Mouse (Mus musculus): ENCODE results near the gene Uhrf2. TPM values are rescaled to one million over a fixed set of nuclear protein-coding genes. Genes with fewer than 3 reads are reported as not detected.

Uhrf2 gene
- total and polyA plus RNA-seq, 3 experiments = 15.9 to 20.3 (median 17.6) TPM

- intact Hi-C loops (cut with DNase I) = no loop called here
- no peaks in the 10 kb centered on the region for H3K79me2 ChIP-seq (replicated peaks; ENCODE audit: control insufficient read depth, insufficient read depth, low read length)
- H3K27me3 ChIP-seq (ENCODE audit: control insufficient read depth, insufficient read depth, low read length) = no peaks in the 10 kb centered on the region
- 90% methylated on average over 16 of the region's 16 CpGs for WGBS
- no peak for DNase-seq
- TF ChIP-seq CTCF (IDR thresholded peaks at IDR 0.05) (no peak), POLR2A (IDR thresholded peaks at IDR 0.05; ENCODE audit: insufficient read depth, low read depth, low read length) (no peak), EP300 (IDR thresholded peaks at IDR 0.05; ENCODE audit: insufficient read depth, low read depth, low read length) (no peak)
- no peaks in the 10 kb centered on the region for H3K36me3 ChIP-seq (ENCODE audit: control insufficient read depth, insufficient read depth, low read length)
- peaks cover 1% of the 10 kb centered on the region; the same call in 1 of the 2 replicates for H3K4me1 ChIP-seq (ENCODE audit: control insufficient read depth, insufficient read depth, low read length)
- H3K9ac ChIP-seq (ENCODE audit: low read depth, low read length) = no peak overlapping the region
- no peak overlapping the region for H3K4me3 ChIP-seq
- H3K27ac ChIP-seq = no peak overlapping the region
Measured at GRCm38 (mm10) chr19:30112961-30113688, 82.8 kb downstream of the Uhrf2 start.

GRCm38 (mm10) chr19:30114919-30115441, 84.7 kb downstream of the Uhrf2 start:
- Histone ChIP-seq H3K9ac (ENCODE audit: low read depth, low read length) (peak overlapping the region; percentile 16; the same call in 1 of the 2 replicates), H3K79me2 (replicated peaks; ENCODE audit: control insufficient read depth, insufficient read depth, low read length) (no peaks in the 10 kb centered on the region), H3K27ac (no peak overlapping the region), H3K4me1 (ENCODE audit: control insufficient read depth, insufficient read depth, low read length) (peaks cover 1% of the 10 kb centered on the region; the same call in 1 of the 2 replicates), H3K36me3 (ENCODE audit: control insufficient read depth, insufficient read depth, low read length) (no peaks in the 10 kb centered on the region), H3K4me3 (no peak overlapping the region), H3K27me3 (ENCODE audit: control insufficient read depth, insufficient read depth, low read length) (no peaks in the 10 kb centered on the region)
- peak; percentile 8 to 34 for DNase-seq
- TF ChIP-seq EP300 (IDR thresholded peaks at IDR 0.05; ENCODE audit: insufficient read depth, low read depth, low read length) = peak; percentile 74; the same call in 1 of the 2 replicates
- TF ChIP-seq POLR2A (IDR thresholded peaks at IDR 0.05; ENCODE audit: insufficient read depth, low read depth, low read length) = no peak
- 31% methylated on average over 14 of the region's 14 CpGs for WGBS
- intact Hi-C loops (cut with DNase I) = no loop called here

GRCm38 (mm10) chr19:30115606-30116005, 85.3 kb downstream of the Uhrf2 start:
- no peaks in the 10 kb centered on the region for H3K79me2 ChIP-seq (replicated peaks; ENCODE audit: control insufficient read depth, insufficient read depth, low read length)
- peaks cover 1% of the 10 kb centered on the region; the same call in 1 of the 2 replicates for H3K4me1 ChIP-seq (ENCODE audit: control insufficient read depth, insufficient read depth, low read length)
- no peak overlapping the region for H3K9ac ChIP-seq (ENCODE audit: low read depth, low read length)
- no peaks in the 10 kb centered on the region for H3K36me3 ChIP-seq (ENCODE audit: control insufficient read depth, insufficient read depth, low read length)
- H3K27me3 ChIP-seq (ENCODE audit: control insufficient read depth, insufficient read depth, low read length) = no peaks in the 10 kb centered on the region
- no peak for DNase-seq
- H3K4me3 ChIP-seq = no peak overlapping the region
- TF ChIP-seq POLR2A (IDR thresholded peaks at IDR 0.05; ENCODE audit: insufficient read depth, low read depth, low read length) = no peak
- TF ChIP-seq EP300 (IDR thresholded peaks at IDR 0.05; ENCODE audit: insufficient read depth, low read depth, low read length) = no peak
- no peak for TF ChIP-seq CTCF (IDR thresholded peaks at IDR 0.05)
- H3K27ac ChIP-seq = no peak overlapping the region
- WGBS = 74% methylated on average over 5 of the region's 5 CpGs
- intact Hi-C loops (cut with DNase I) = no loop called here

- H3K79me2 ChIP-seq (replicated peaks; ENCODE audit: control insufficient read depth, insufficient read depth, low read length) = no peaks in the 10 kb centered on the region
- H3K36me3 ChIP-seq (ENCODE audit: control insufficient read depth, insufficient read depth, low read length) = no peaks in the 10 kb centered on the region
- peaks cover 1% of the 10 kb centered on the region; the same call in 1 of the 2 replicates for H3K4me1 ChIP-seq (ENCODE audit: control insufficient read depth, insufficient read depth, low read length)
- 49% methylated on average over 4 of the region's 4 CpGs for WGBS
- no peak overlapping the region for H3K9ac ChIP-seq (ENCODE audit: low read depth, low read length)
- DNase-seq = no peak
- H3K4me3 ChIP-seq = no peak overlapping the region
- TF ChIP-seq EP300 (IDR thresholded peaks at IDR 0.05; ENCODE audit: insufficient read depth, low read depth, low read length) = no peak
- no peak for TF ChIP-seq POLR2A (IDR thresholded peaks at IDR 0.05; ENCODE audit: insufficient read depth, low read depth, low read length)
- TF ChIP-seq CTCF (IDR thresholded peaks at IDR 0.05) = no peak
- no peak overlapping the region for H3K27ac ChIP-seq
- no peaks in the 10 kb centered on the region for H3K27me3 ChIP-seq (ENCODE audit: control insufficient read depth, insufficient read depth, low read length)
- intact Hi-C loops (cut with DNase I) = no loop called here
Measured at GRCm38 (mm10) chr19:30117241-30117640, 86.9 kb downstream of the Uhrf2 start.

GRCm38 (mm10) chr19:30117775-30118174, 87.5 kb downstream of the Uhrf2 start:
- H3K79me2 ChIP-seq (replicated peaks; ENCODE audit: control insufficient read depth, insufficient read depth, low read length) = no peaks in the 10 kb centered on the region
- H3K9ac ChIP-seq (ENCODE audit: low read depth, low read length) = no peak overlapping the region
- 34% methylated on average over 9 of the region's 9 CpGs for WGBS
- intact Hi-C loops (cut with DNase I) = no loop called here
- no peak overlapping the region for H3K27ac ChIP-seq
- H3K4me3 ChIP-seq = no peak overlapping the region
- no peak for TF ChIP-seq POLR2A (IDR thresholded peaks at IDR 0.05; ENCODE audit: insufficient read depth, low read depth, low read length)
- no peak for TF ChIP-seq CTCF (IDR thresholded peaks at IDR 0.05)
- TF ChIP-seq EP300 (IDR thresholded peaks at IDR 0.05; ENCODE audit: insufficient read depth, low read depth, low read length) = 0 out of 2 replicates have a peak, but pooled peaks have one; percentile 31
- peaks cover 1% of the 10 kb centered on the region; the same call in 1 of the 2 replicates for H3K4me1 ChIP-seq (ENCODE audit: control insufficient read depth, insufficient read depth, low read length)
- H3K36me3 ChIP-seq (ENCODE audit: control insufficient read depth, insufficient read depth, low read length) = no peaks in the 10 kb centered on the region
- H3K27me3 ChIP-seq (ENCODE audit: control insufficient read depth, insufficient read depth, low read length) = no peaks in the 10 kb centered on the region
- peak in 1 of 2 experiments; percentile 33 for DNase-seq
